In genomic region chr13:83732283-83733121, GRCm38 (mm10) we compare ENCODE assay signal across 7 mouse cellular contexts.
DNase-seq lines count a peak whose midpoint lies in the region; ATAC-seq lines count a peak whose summit lies in the region.

No protein-coding gene starts in this region.

- H3K9me3 ChIP-seq in hindbrain, embryonic 13.5 days, result no peaks in the 10 kb centered on the region
- no peaks in the 10 kb centered on the region for H3K9me3 ChIP-seq in midbrain, embryonic 11.5 days (ENCODE audit: control insufficient read depth, low read length)

- peak overlapping the region; percentile 72 for H3K4me2 ChIP-seq in hindbrain, embryonic 13.5 days
- H3K4me2 ChIP-seq in midbrain, embryonic 11.5 days, result peak overlapping the region; percentile 72

- H3K27me3 ChIP-seq in hindbrain, embryonic 13.5 days, result no peaks in the 10 kb centered on the region
- no peaks in the 10 kb centered on the region for H3K27me3 ChIP-seq in midbrain, embryonic 11.5 days (ENCODE audit: control insufficient read depth, insufficient read depth, low read length)

- peak; percentile 11 for DNase-seq in thymus, postnatal 4 days
- no peak for DNase-seq in thymus, postnatal 10 days (ENCODE audit: low spot score in 2 of 2)
- peak; percentile 97 for DNase-seq in midbrain, embryonic 11.5 days (ENCODE audit: low spot score, missing footprints)
- no peak for DNase-seq in urinary bladder, adult 2 months (ENCODE audit: low spot score)
- DNase-seq in spleen, adult 12 weeks (ENCODE audit: low spot score), result no peak

- peak overlapping the region; percentile 79 for H3K4me3 ChIP-seq in hindbrain, embryonic 13.5 days
- H3K4me3 ChIP-seq in midbrain, embryonic 11.5 days (ENCODE audit: low read depth, low read length), result peak overlapping the region; percentile 81

- H3K36me3 ChIP-seq in hindbrain, embryonic 13.5 days, result peaks cover 5% of the 10 kb centered on the region
- H3K36me3 ChIP-seq in midbrain, embryonic 11.5 days (ENCODE audit: control insufficient read depth, insufficient read depth, low read length), result no peaks in the 10 kb centered on the region

- ATAC-seq in common myeloid progenitor, adult 5-6 weeks (replicated peaks; ENCODE audit: low read depth, poor library complexity, severe bottlenecking), result peak; percentile 2; the same call in 1 of the 2 replicates
- peak; percentile 30 for ATAC-seq in hindbrain, embryonic 13.5 days (ENCODE audit: low FRiP score)
- ATAC-seq in midbrain, embryonic 11.5 days (ENCODE audit: low FRiP score), result peak; percentile 60

- WGBS in hindbrain, embryonic 13.5 days, result under 1% methylated on average over 31 of the region's 31 CpGs
- 0% methylated on average over 31 of the region's 31 CpGs for WGBS in midbrain, embryonic 11.5 days

- H3K4me1 ChIP-seq in hindbrain, embryonic 13.5 days (replicated peaks), result 0 out of 2 replicates have a peak, but pooled peaks cover 5% of the 10 kb centered on the region
- H3K4me1 ChIP-seq in midbrain, embryonic 11.5 days (ENCODE audit: control insufficient read depth, insufficient read depth, low read length), result peaks cover 3% of the 10 kb centered on the region; the same call in 1 of the 2 replicates

- peak overlapping the region; percentile 100 for H3K9ac ChIP-seq in hindbrain, embryonic 13.5 days
- peak overlapping the region; percentile 100 for H3K9ac ChIP-seq in midbrain, embryonic 11.5 days (ENCODE audit: low read length)

- peak overlapping the region; percentile 100 for H3K27ac ChIP-seq in hindbrain, embryonic 13.5 days
- peak overlapping the region; percentile 100 for H3K27ac ChIP-seq in midbrain, embryonic 11.5 days (ENCODE audit: low read depth, low read length)

Comparison
In these comparisons a context has a peak if more than half of its experiments do, and no peak if none do; other contexts are left out.
1. DNase-seq: peak in thymus, postnatal 4 days (single experiment) and midbrain, embryonic 11.5 days (single experiment); none in thymus, postnatal 10 days (0 of 2), urinary bladder, adult 2 months (single experiment) and spleen, adult 12 weeks (single experiment).
2. ATAC-seq: peak in every context shown above with its lines; median percentile 60 in midbrain, embryonic 11.5 days; 30 in hindbrain, embryonic 13.5 days; 2 in common myeloid progenitor, adult 5-6 weeks.